ENCODE assay signal across 8 mouse cellular contexts in the genomic region with DNA sequence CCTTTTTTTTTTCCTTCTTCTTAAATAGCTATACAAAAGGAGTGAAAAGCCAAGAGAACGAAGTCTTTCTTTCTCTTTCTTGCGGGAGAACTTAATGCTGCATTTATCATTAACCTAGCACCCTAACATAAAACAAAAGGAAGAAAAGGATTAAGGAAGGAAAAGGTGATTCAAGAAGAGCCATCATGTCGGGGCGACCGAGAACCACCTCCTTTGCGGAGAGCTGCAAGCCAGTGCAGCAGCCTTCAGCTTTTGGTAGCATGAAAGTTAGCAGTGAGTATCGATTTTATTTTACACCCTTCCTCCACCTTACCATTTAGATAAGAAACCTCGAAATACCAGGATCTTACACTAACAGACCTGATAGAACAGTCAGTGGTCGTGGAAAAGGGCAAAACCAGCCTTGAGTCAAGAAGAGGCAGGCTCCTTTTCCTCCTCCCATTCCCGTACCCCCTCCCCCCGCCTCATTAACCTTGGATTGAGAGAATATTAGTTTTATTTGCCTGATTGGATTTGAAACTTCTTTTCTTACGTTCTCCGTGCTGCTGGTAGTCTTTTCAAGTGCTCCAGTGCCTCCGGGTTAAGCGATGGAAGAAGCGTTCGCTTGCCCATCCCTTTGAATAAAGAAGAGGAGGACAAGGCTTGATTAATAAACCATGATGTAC. TPM values are rescaled to one million over a fixed set of nuclear protein-coding genes. Genes with fewer than 3 reads are reported as not detected.
A peak's percentile ranks its signal among the peaks of the same experiment; 100 is the strongest.
DNase-seq lines count a peak whose midpoint lies in the region; ATAC-seq lines count a peak whose summit lies in the region.

No protein-coding gene starts in this region.

- peak overlapping the region; percentile 77 for H3K9ac ChIP-seq in kidney, embryonic 16.5 days (replicated peaks; ENCODE audit: low read length)
- peak overlapping the region; percentile 99 for H3K9ac ChIP-seq in forebrain, embryonic 16.5 days (replicated peaks; ENCODE audit: low read depth, low read length)
- H3K9ac ChIP-seq in liver, embryonic 11.5 days (ENCODE audit: low read depth, low read length), result peak overlapping the region; percentile 93

- DNase-seq in kidney, adult 9 months, result no peak
- peak; percentile 21 to 47 for DNase-seq in adrenal gland, postnatal 36 days
- DNase-seq in liver, embryonic 11.5 days (ENCODE audit: low spot score), result peak; percentile 36
- peak; percentile 43 for DNase-seq in retina, postnatal 1 day
- DNase-seq in urinary bladder, postnatal 4 days (ENCODE audit: low spot score in 2 of 2), result no peak

- H3K9me3 ChIP-seq in kidney, embryonic 16.5 days (ENCODE audit: low read length), result no peaks in the 10 kb centered on the region
- no peaks in the 10 kb centered on the region for H3K9me3 ChIP-seq in forebrain, embryonic 16.5 days (ENCODE audit: control insufficient read depth, low read length)
- no peaks in the 10 kb centered on the region for H3K9me3 ChIP-seq in liver, embryonic 11.5 days (ENCODE audit: control insufficient read depth, low read length)

- H3K4me1 ChIP-seq in kidney, embryonic 16.5 days (ENCODE audit: insufficient read depth, low read length), result peaks cover 38% of the 10 kb centered on the region
- peaks cover 33% of the 10 kb centered on the region for H3K4me1 ChIP-seq in forebrain, embryonic 16.5 days (replicated peaks; ENCODE audit: control insufficient read depth, insufficient read depth, low read length)
- H3K4me1 ChIP-seq in liver, embryonic 11.5 days (replicated peaks; ENCODE audit: control insufficient read depth, insufficient read depth, low read length), result peaks cover 24% of the 10 kb centered on the region

- H3K4me3 ChIP-seq in kidney, embryonic 16.5 days (ENCODE audit: low read length), result peak overlapping the region; percentile 91
- H3K4me3 ChIP-seq in forebrain, embryonic 16.5 days (replicated peaks; ENCODE audit: low read length), result peak overlapping the region; percentile 100
- peak overlapping the region; percentile 93 for H3K4me3 ChIP-seq in liver, embryonic 11.5 days (ENCODE audit: low read depth, low read length)

- no peak for ATAC-seq in kidney, embryonic 16.5 days (ENCODE audit: low FRiP score, low TSS enrichment)
- ATAC-seq in forebrain, embryonic 16.5 days, result no peak
- ATAC-seq in liver, embryonic 11.5 days (replicated peaks; ENCODE audit: low FRiP score), result no peak
- ATAC-seq in monocyte, adult 5-6 weeks (replicated peaks; ENCODE audit: insufficient number of reproducible peaks, low FRiP score, low TSS enrichment, poor library complexity, severe bottlenecking), result no peak

- no peaks in the 10 kb centered on the region for H3K36me3 ChIP-seq in kidney, embryonic 16.5 days (ENCODE audit: insufficient read depth, low read length)
- H3K36me3 ChIP-seq in forebrain, embryonic 16.5 days (ENCODE audit: control insufficient read depth, insufficient read depth), result no peaks in the 10 kb centered on the region
- H3K36me3 ChIP-seq in liver, embryonic 11.5 days (ENCODE audit: control insufficient read depth, insufficient read depth, low read length), result no peaks in the 10 kb centered on the region

- no peaks in the 10 kb centered on the region for H3K27me3 ChIP-seq in kidney, embryonic 16.5 days (ENCODE audit: insufficient read depth, low read length)
- no peaks in the 10 kb centered on the region for H3K27me3 ChIP-seq in forebrain, embryonic 16.5 days (replicated peaks; ENCODE audit: control insufficient read depth, insufficient read depth, low read length)
- no peaks in the 10 kb centered on the region for H3K27me3 ChIP-seq in liver, embryonic 11.5 days (replicated peaks; ENCODE audit: control insufficient read depth, insufficient read depth, low read length)

- WGBS in kidney, embryonic 16.5 days, result under 1% methylated on average over 17 of the region's 17 CpGs
- WGBS in forebrain, embryonic 16.5 days, result under 1% methylated on average over 17 of the region's 17 CpGs
- WGBS in liver, embryonic 11.5 days, result under 1% methylated on average over 17 of the region's 17 CpGs

- H3K4me2 ChIP-seq in kidney, embryonic 16.5 days (replicated peaks; ENCODE audit: low read depth, low read length), result peak overlapping the region; percentile 89
- peak overlapping the region; percentile 65 for H3K4me2 ChIP-seq in forebrain, embryonic 16.5 days (ENCODE audit: low read length)
- peak overlapping the region; percentile 93 for H3K4me2 ChIP-seq in liver, embryonic 11.5 days

- peak overlapping the region; percentile 44; the same call in 1 of the 2 replicates for H3K27ac ChIP-seq in kidney, embryonic 16.5 days (ENCODE audit: low read length)
- H3K27ac ChIP-seq in forebrain, embryonic 16.5 days (ENCODE audit: low read length), result peak overlapping the region; percentile 63
- peak overlapping the region; percentile 99; the same call in 1 of the 2 replicates for H3K27ac ChIP-seq in liver, embryonic 11.5 days (ENCODE audit: low read depth, low read length)

RNA-seq across cellular contexts. Expression of a gene that starts 1.7 kb away (rescaled TPM):
- 50.3 and 56.2 TPM in 2 replicates for polyA plus RNA-seq in kidney, embryonic 16.5 days (2015; fragmentation: Nextera tagmentation; extraction: Ambion mirVana)
- total RNA-seq in adrenal gland, postnatal 36 days (2021), result 10 to 100 TPM; 59.0 to 70.0 TPM
- polyA plus RNA-seq in forebrain, embryonic 16.5 days (2015; fragmentation: Nextera tagmentation; extraction: Ambion mirVana), result 155 and 159 TPM in 2 replicates
- 28.2 and 29.6 TPM in 2 replicates for polyA plus RNA-seq in liver, embryonic 11.5 days (2014; fragmentation: Nextera tagmentation; extraction: Ambion mirVana)
- 47.0 to 73.4 TPM (median 62.4 TPM) in 3 replicates for total RNA-seq in monocyte, adult 5-6 weeks (2017)

Comparison
In these comparisons a context has a peak if more than half of its experiments do, and no peak if none do; other contexts are left out.
1. H3K27ac ChIP-seq: peak in every context shown above with its lines; median percentile 99 in liver, embryonic 11.5 days; 63 in forebrain, embryonic 16.5 days; 44 in kidney, embryonic 16.5 days.
2. DNase-seq: peak in adrenal gland, postnatal 36 days (2 of 2), liver, embryonic 11.5 days (single experiment) and retina, postnatal 1 day (single experiment); none in kidney, adult 9 months (single experiment) and urinary bladder, postnatal 4 days (0 of 2).
3. Peak in every context shown above with its lines, with median percentiles within 50 percentile points of each other: H3K4me2 ChIP-seq, H3K4me3 ChIP-seq and H3K9ac ChIP-seq.